Mouse (Mus musculus) cerebellum, postnatal 25 days (tissue): Measurements from ENCODE around the gene Armc10.
"Not testable (repeated sequence)": the region's sequence is repeated elsewhere in the genome, so short reads cannot be mapped to it uniquely, and the experiment has no call there.

Source experiments
- DNase-seq, 2 experiments: peaks; one replicate each; pipeline ENCODE4 v3.0.0; 2021; ENCODE audit warnings: mixed read lengths in 2 of 2

Gene Armc10

GRCm38 (mm10) chr5:21708011-21708410, 62.4 kb downstream of the Armc10 start:
- DNase-seq: not testable (repeated sequence)
